Mouse (Mus musculus) kidney, adult 2 months (tissue): ENCODE measurements at regions not wholly inside any gene's neighbourhood (a gene's known extent, or its start where the extent isn't known, plus 50 kb on each side); places are given as distances from the start of the nearest gene placed in this dataset.
"Not testable (repeated sequence)": the region's sequence is repeated elsewhere in the genome, so short reads cannot be mapped to it uniquely, and the experiment has no call there.

Experiments used
- DNase-seq: peaks from one replicate; pipeline ENCODE4 v3.0.0; 2021
- H3K27ac ChIP-seq: fragments of 200-500 bp; 2 replicates; pipeline ENCODE4 v1.5.1; 2012; ENCODE audit warnings: low read depth, low read length, control low read depth, inconsistent platforms; ENCODE audit not compliant: insufficient read depth
- H3K27me3 ChIP-seq: fragments of 200-500 bp; replicated peaks from 2 replicates; pipeline ENCODE4 v1.6.1; 2012; ENCODE audit warnings: mild to moderate bottlenecking, moderate library complexity, low read length, inconsistent platforms; ENCODE audit not compliant: control insufficient read depth, insufficient read depth
- H3K36me3 ChIP-seq: fragments of 200-500 bp; 2 replicates; pipeline ENCODE4 v1.6.1; 2012; ENCODE audit warnings: mild to moderate bottlenecking, moderate library complexity, low read length, inconsistent platforms; ENCODE audit not compliant: control insufficient read depth, insufficient read depth
- H3K4me1 ChIP-seq: fragments of 200-500 bp; 2 replicates; pipeline ENCODE4 v1.6.1; 2011; ENCODE audit warnings: low read length; ENCODE audit not compliant: control insufficient read depth, insufficient read depth
- H3K4me3 ChIP-seq: fragments of 200-500 bp; 2 replicates; pipeline ENCODE4 v1.5.1; 2011; ENCODE audit warnings: mild to moderate bottlenecking, low read depth, low read length, control low read depth; ENCODE audit not compliant: insufficient read depth
- CTCF ChIP-seq: fragments of 200-500 bp; conservative IDR thresholded peaks from 2 replicates; pipeline ENCODE4 v1.5.1; 2011; ENCODE audit warnings: low read depth, mild to moderate bottlenecking, control low read depth, low read length, moderate library complexity, mixed read lengths; ENCODE audit not compliant: insufficient read depth, insufficient read length
- POLR2A ChIP-seq: fragments of 200-500 bp; IDR thresholded peaks from one replicate; pipeline ENCODE4 v1.6.1; 2011; ENCODE audit warnings: low read depth, low read length, control low read depth
- WGBS: fragments of 180-500 bp; shearing (Covaris S2); methylation state at CpG from one replicate; pipeline ENCODE4 v1.1.7; 2018; 5-methylcytosine and 5-hydroxymethylcytosine counted together

DNA sequence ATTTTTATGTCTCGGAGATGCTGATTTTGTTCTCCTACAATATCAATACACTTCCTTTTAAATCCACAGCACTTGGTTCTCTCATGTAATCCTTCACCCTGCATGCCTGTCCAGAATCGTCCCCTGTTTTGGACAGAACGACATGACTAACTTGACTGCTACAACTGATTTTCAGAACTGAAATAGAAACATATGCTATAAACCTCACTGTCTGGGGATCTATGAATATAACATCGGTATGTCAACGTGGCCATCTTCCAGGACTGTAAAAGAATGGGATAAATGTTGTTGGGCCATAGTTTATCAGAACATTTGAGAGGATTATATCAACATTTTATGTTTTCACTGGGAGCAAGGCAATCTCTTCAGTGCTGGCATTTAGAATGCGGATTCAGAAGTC lies 795.2 kb upstream of the Pou3f3 start:
- DNase-seq: no peak
- WGBS: 82% methylated on average over 6 of the region's 6 CpGs

GRCm38 (mm10) chr1:41905971-41906370 lies 789.6 kb upstream of the Pou3f3 start:
- Histone ChIP-seq H3K4me1 (no peaks in the 10 kb centered on the region), H3K36me3 (no peaks in the 10 kb centered on the region), H3K4me3 (no peak overlapping the region), H3K27ac (no peak overlapping the region), H3K27me3 (no peaks in the 10 kb centered on the region)
- 77% methylated on average over 5 of the region's 5 CpGs for WGBS
- TF ChIP-seq POLR2A (no peak), CTCF (no peak)
- DNase-seq: no peak

More for the DNA sequence above, 795.2 kb upstream of the Pou3f3 start:
- H3K4me1 ChIP-seq: no peaks in the 10 kb centered on the region
- H3K4me3 ChIP-seq: no peak overlapping the region
- no peaks in the 10 kb centered on the region for H3K36me3 ChIP-seq
- no peak for TF ChIP-seq POLR2A
- TF ChIP-seq CTCF: no peak
- H3K27ac ChIP-seq: no peak overlapping the region
- H3K27me3 ChIP-seq: no peaks in the 10 kb centered on the region; the same call in 1 of the 2 replicates

DNA sequence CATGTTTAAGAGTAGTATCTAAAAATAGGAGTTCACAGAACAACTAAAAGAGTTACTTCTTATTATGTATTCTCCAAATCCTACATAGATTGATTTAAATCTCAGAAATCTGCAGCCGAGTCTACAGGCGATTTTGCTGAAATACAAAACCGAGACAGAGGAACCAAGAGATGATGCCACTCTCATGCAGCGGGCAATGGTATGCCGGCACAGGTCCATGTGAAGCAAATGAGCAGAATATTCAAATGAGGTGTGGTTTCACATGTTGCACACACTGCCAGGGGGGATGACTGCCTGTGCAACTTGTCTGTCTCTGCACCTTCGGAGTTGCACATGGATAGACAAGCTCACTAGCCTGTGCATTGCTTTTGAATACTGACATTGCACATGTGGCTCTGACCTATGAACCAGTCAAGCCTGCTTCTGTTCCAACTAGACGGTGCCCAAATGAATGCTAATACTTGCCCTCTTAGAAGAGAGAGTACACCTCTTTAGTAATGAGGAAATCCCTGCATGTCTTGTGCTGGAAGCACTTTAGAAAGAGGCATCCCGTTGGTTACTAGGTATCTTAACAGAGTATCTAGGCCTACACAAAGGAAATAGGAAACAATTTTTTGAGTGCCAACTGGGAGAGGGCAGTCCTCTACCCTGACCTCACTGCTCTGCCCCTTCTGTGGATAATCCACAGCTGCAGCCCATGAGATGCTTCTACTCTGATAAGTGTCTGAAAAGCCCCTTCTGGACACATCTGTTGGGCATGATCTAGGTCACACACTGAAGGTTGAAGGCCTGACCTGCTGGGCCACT lies 787.4 kb upstream of the Pou3f3 start:
- Histone ChIP-seq H3K27me3 (no peaks in the 10 kb centered on the region), H3K4me3 (no peak overlapping the region), H3K4me1 (no peaks in the 10 kb centered on the region), H3K36me3 (no peaks in the 10 kb centered on the region), H3K27ac (no peak overlapping the region)
- 85% methylated on average over 8 of the region's 8 CpGs for WGBS
- DNase-seq: no peak
- TF ChIP-seq POLR2A (no peak), CTCF (no peak)

GRCm38 (mm10) chr1:41908808-41909110 lies 786.8 kb upstream of the Pou3f3 start:
- TF ChIP-seq POLR2A (no peak), CTCF (no peak)

DNA sequence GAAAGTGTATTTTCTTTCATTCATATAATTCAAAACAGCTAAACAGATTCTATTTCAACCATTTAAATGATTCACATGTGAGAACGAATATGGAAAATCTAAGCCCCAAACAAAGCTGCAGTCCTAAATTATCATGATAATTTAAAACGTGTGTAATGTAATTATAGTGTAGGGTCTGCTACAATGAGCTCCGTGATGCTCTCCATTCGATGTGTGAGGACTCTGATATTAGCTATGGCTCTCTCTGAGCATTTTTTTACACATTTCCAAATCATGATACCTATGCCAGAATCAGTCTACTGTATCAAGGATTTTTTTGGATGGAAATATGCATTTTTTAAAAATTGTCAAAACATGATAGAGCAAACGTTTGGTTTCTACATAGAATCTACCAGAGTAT lies 785.8 kb upstream of the Pou3f3 start:
- H3K27ac ChIP-seq: no peak overlapping the region
- DNase-seq: no peak
- no peak for TF ChIP-seq CTCF
- no peak for TF ChIP-seq POLR2A
- H3K4me1 ChIP-seq: no peaks in the 10 kb centered on the region
- H3K27me3 ChIP-seq: no peaks in the 10 kb centered on the region
- H3K4me3 ChIP-seq: no peak overlapping the region
- 74% methylated on average over 5 of the region's 5 CpGs for WGBS
- H3K36me3 ChIP-seq: no peaks in the 10 kb centered on the region

More at GRCm38 (mm10) chr1:41908808-41909110, 786.8 kb upstream of the Pou3f3 start:
- no peaks in the 10 kb centered on the region for H3K4me1 ChIP-seq
- 90% methylated on average over 5 of the region's 5 CpGs for WGBS
- H3K27ac ChIP-seq: no peak overlapping the region
- DNase-seq: no peak
- H3K36me3 ChIP-seq: no peaks in the 10 kb centered on the region
- H3K4me3 ChIP-seq: no peak overlapping the region
- H3K27me3 ChIP-seq: no peaks in the 10 kb centered on the region

DNA sequence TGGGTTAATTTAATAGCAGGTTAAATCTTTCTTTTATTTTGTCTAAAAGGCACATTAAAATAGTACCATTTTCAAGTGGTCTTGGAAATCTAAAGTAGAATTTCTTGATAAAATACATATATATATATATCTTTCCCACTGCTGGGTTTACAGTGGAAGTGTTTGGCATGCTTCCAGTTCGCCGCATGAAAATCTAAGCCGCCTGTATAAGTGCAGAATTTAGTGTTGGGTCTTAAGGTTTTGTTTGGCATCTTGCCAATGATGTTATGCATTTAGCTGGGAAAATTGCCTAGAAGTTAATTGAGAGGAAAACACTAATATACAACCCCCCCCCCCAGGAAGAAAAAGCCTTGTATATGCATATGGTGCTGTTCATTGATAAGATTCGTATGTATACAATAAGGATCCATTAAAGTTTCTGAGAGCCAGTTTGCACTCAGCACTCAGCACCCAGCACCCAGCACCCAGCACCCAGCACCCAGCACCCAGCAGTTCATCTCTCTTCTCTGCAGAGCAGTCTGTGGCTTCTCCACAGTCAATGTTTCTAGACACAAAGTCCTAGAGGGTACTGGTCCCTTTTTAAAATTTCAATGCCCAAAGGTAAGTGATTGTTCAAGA lies 778.7 kb upstream of the Pou3f3 start:
- H3K4me3 ChIP-seq: no peak overlapping the region
- H3K27ac ChIP-seq: no peak overlapping the region
- H3K27me3 ChIP-seq: no peaks in the 10 kb centered on the region
- no peaks in the 10 kb centered on the region for H3K36me3 ChIP-seq
- no peaks in the 10 kb centered on the region for H3K4me1 ChIP-seq
- WGBS: 51% methylated on average over 4 of the region's 4 CpGs
- no peak for TF ChIP-seq CTCF
- no peak for TF ChIP-seq POLR2A
- no peak for DNase-seq

DNA sequence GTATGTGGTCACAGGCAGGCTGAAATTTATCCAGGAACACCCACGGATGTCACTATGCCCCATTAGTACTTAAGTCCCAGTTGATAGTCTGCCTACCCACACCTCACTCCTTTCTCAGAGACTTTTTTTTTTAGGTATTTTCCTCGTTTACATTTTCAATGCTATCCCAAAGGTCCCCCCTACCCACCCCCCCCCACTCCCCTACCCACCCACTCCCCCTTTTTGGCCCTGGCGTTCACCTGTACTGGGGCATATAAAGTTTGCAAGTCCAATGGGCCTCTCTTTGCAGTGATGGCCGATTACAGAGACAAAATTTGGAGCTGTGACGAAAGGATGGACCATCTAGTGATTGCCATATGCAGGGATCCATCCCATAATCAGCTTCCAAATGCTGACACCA lies 777.8 kb upstream of the Pou3f3 start:
- WGBS: 81% methylated on average over 5 of the region's 5 CpGs
- not testable (repeated sequence) for H3K27me3 ChIP-seq, H3K27ac ChIP-seq, H3K4me1 ChIP-seq, H3K36me3 ChIP-seq, H3K4me3 ChIP-seq, DNase-seq
